Mouse (Mus musculus): ENCODE results near the gene Clybl. TPM values are rescaled to one million over a fixed set of nuclear protein-coding genes. Genes with fewer than 3 reads are reported as not detected.

Gene Clybl
- total and polyA plus RNA-seq, 3 experiments, result 16.5 to 25.7 (median 18.7) TPM

- H3K27ac ChIP-seq (ENCODE audit: insufficient read depth, low read depth), result no peak overlapping the region
- H3K4me1 ChIP-seq (ENCODE audit: control insufficient read depth in 1 of 2, insufficient read depth in 2 of 2), result peaks cover 3 to 5% of the 10 kb centered on the region in 2 experiments; a peak in 3 of 4 replicates
- H3K79me2 ChIP-seq (replicated peaks; ENCODE audit: control insufficient read depth, extremely low read depth, insufficient read depth, poor library complexity, severe bottlenecking), result no peaks in the 10 kb centered on the region
- H3K36me3 ChIP-seq (replicated peaks in 1 of 2; ENCODE audit: control insufficient read depth in 1 of 2, insufficient read depth in 1 of 2, low read length in 1 of 2), result no peaks in the 10 kb centered on the region
- no peaks in the 10 kb centered on the region for H3K9me3 ChIP-seq (replicated peaks; ENCODE audit: low read length)
- in situ Hi-C loops (cut with MboI; ENCODE audit: low pct_ligation_motif_present, low pct_unique_long_range_greater_than_20kb, low sequenced_read_pairs) (no loop called here), dilution Hi-C loops (cut with MboI; ENCODE audit: extremely low pct_ligation_motif_present, extremely low pct_unique_long_range_greater_than_20kb, low sequenced_read_pairs) (no loop called here)
- no peak for TF ChIP-seq IRF4 (IDR thresholded peaks at IDR 0.05; ENCODE audit: low read depth, low read length)
- TF ChIP-seq HCFC1 (IDR thresholded peaks at IDR 0.05; ENCODE audit: low read depth, low read length), result no peak
- TF ChIP-seq PAX5 (IDR thresholded peaks at IDR 0.05; ENCODE audit: low read length), result no peak
- no peak for TF ChIP-seq POLR2A (IDR thresholded peaks at IDR 0.05; ENCODE audit: low read depth, low read length)
- no peak for TF ChIP-seq MAFK (IDR thresholded peaks at IDR 0.05; ENCODE audit: insufficient replicate concordance, low read length)
- TF ChIP-seq GABPA (IDR thresholded peaks at IDR 0.05; ENCODE audit: insufficient replicate concordance, low read depth, low read length), result no peak
- TF ChIP-seq EP300 (IDR thresholded peaks at IDR 0.05; ENCODE audit: low read length), result no peak
- H3K9ac ChIP-seq (ENCODE audit: insufficient read depth, low read depth), result no peak overlapping the region
- no peak overlapping the region for H3K4me2 ChIP-seq (ENCODE audit: insufficient read depth, low read depth, poor library complexity, severe bottlenecking)
- no peaks in the 10 kb centered on the region for H3K27me3 ChIP-seq (replicated peaks)
- DNase-seq (ENCODE audit: extremely low read depth), result no peak
- no peak overlapping the region for H3K4me3 ChIP-seq (replicated peaks in 1 of 3; ENCODE audit: low read depth in 2 of 3, low read length in 2 of 3, poor library complexity in 1 of 3)
Observed at GRCm38 (mm10) chr14:122364026-122364425, 182.5 kb downstream of the Clybl start.

- Histone ChIP-seq H3K9ac (ENCODE audit: insufficient read depth, low read depth) (no peak overlapping the region), H3K4me2 (ENCODE audit: insufficient read depth, low read depth, poor library complexity, severe bottlenecking) (no peak overlapping the region), H3K36me3 (replicated peaks in 1 of 2; ENCODE audit: control insufficient read depth in 1 of 2, insufficient read depth in 1 of 2, low read length in 1 of 2) (no peaks in the 10 kb centered on the region), H3K4me1 (ENCODE audit: control insufficient read depth in 1 of 2, insufficient read depth in 2 of 2) (no peaks in the 10 kb centered on the region), H3K79me2 (replicated peaks; ENCODE audit: control insufficient read depth, extremely low read depth, insufficient read depth, poor library complexity, severe bottlenecking) (no peaks in the 10 kb centered on the region), H3K27me3 (replicated peaks) (no peaks in the 10 kb centered on the region), H3K27ac (ENCODE audit: insufficient read depth, low read depth) (no peak overlapping the region), H3K9me3 (replicated peaks; ENCODE audit: low read length) (no peaks in the 10 kb centered on the region), H3K4me3 (replicated peaks in 1 of 3; ENCODE audit: low read depth in 2 of 3, low read length in 2 of 3, poor library complexity in 1 of 3) (no peak overlapping the region)
- no peak for DNase-seq (ENCODE audit: extremely low read depth)
- dilution Hi-C loops (cut with MboI; ENCODE audit: extremely low pct_ligation_motif_present, extremely low pct_unique_long_range_greater_than_20kb, low sequenced_read_pairs), result no loop called here
- TF ChIP-seq POLR2A (IDR thresholded peaks at IDR 0.05; ENCODE audit: low read depth, low read length), result no peak
- TF ChIP-seq ZKSCAN1 (IDR thresholded peaks at IDR 0.05; ENCODE audit: borderline replicate concordance, low read depth, low read length), result no peak
- in situ Hi-C loops (cut with MboI; ENCODE audit: low pct_ligation_motif_present, low pct_unique_long_range_greater_than_20kb, low sequenced_read_pairs), result no loop called here
Observed at GRCm38 (mm10) chr14:122367252-122367868, 185.9 kb downstream of the Clybl start.

GRCm38 (mm10) chr14:122367882-122368418 is 186.4 kb downstream of the Clybl start:
- Histone ChIP-seq H3K4me1 (ENCODE audit: control insufficient read depth in 1 of 2, insufficient read depth in 2 of 2) (no peaks in the 10 kb centered on the region), H3K9me3 (replicated peaks; ENCODE audit: low read length) (no peaks in the 10 kb centered on the region), H3K27ac (ENCODE audit: insufficient read depth, low read depth) (no peak overlapping the region), H3K9ac (ENCODE audit: insufficient read depth, low read depth) (no peak overlapping the region), H3K79me2 (replicated peaks; ENCODE audit: control insufficient read depth, extremely low read depth, insufficient read depth, poor library complexity, severe bottlenecking) (no peaks in the 10 kb centered on the region), H3K36me3 (replicated peaks in 1 of 2; ENCODE audit: control insufficient read depth in 1 of 2, insufficient read depth in 1 of 2, low read length in 1 of 2) (no peaks in the 10 kb centered on the region), H3K4me2 (ENCODE audit: insufficient read depth, low read depth, poor library complexity, severe bottlenecking) (no peak overlapping the region), H3K4me3 (replicated peaks in 1 of 3; ENCODE audit: low read depth in 2 of 3, low read length in 2 of 3, poor library complexity in 1 of 3) (no peak overlapping the region), H3K27me3 (replicated peaks) (no peaks in the 10 kb centered on the region)
- TF ChIP-seq EP300 (IDR thresholded peaks at IDR 0.05; ENCODE audit: low read length), result no peak
- TF ChIP-seq SMC3 (IDR thresholded peaks at IDR 0.05; ENCODE audit: low read depth, low read length), result no peak
- no peak for DNase-seq (ENCODE audit: extremely low read depth)
- dilution Hi-C loops (cut with MboI; ENCODE audit: extremely low pct_ligation_motif_present, extremely low pct_unique_long_range_greater_than_20kb, low sequenced_read_pairs) (no loop called here), in situ Hi-C loops (cut with MboI; ENCODE audit: low pct_ligation_motif_present, low pct_unique_long_range_greater_than_20kb, low sequenced_read_pairs) (no loop called here)

All from CH12.LX (cell line).